Mouse (Mus musculus): Measurements from ENCODE around the gene Gm47289.

Gm47289 gene

DNA sequence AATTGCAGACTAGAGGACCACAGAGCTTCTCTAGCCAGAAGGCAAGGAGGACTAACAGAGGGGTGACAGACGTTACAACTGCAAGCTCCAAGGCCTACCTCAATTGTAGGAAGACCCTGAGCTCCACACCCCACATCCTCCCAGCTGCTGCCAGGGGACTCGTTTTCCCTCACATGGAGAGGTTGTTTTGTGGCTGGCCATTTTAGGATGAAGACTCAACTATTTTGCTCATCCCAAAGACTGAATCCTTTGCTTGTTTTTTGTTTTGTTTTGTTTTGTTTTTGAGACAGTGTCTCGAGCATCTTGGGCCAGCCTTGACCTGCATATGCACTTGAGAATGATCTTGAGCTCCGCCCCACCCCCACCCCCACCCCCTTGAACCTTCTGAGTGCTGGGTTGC is at the start of gene Gm47289:
Gene Gm47289, plus strand, starts transcription at position 301 of the 400 bp plus-strand sequence.
- in situ Hi-C loops (cut with MboI, MseI) = no loop called here

DNA sequence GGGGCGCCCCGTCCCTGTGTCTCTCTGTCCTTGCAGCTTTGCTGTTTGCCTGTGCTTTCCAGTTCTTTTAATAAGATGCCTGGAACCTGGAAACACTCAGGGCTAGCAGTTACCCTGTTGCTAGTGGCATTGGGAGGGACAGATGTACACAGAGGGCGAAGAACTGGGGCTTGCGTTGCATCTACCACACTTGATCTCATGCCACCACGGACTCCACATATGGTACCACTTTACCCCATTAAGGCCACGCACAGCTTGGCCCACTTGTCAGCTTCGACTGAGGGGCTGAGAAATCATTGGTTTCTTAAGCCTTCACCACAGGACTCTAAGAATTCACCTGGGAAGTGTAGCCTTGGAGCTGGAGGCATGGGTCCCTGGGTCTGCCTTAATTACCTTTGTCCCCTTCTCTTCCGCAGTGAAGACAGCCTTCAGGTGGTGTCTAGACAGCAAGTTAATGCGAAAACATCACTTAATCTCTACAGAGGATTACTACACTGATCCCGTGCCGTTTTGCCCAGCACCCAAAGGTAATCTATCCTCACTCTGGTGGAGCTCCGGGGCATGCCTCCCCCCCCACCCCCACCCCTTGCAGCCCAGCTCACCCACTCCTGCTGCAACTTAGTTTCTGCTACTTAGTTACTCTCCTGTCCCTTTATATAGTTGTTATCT is 49.1 kb upstream of the Gm47289 start:
- in situ Hi-C loops (cut with MboI, MseI) = loop anchor here (5.0 to 10.0 kb wide), 2 partner anchors 165 to 247 kb away; partner anchors contain the start of gene Xylb

DNA sequence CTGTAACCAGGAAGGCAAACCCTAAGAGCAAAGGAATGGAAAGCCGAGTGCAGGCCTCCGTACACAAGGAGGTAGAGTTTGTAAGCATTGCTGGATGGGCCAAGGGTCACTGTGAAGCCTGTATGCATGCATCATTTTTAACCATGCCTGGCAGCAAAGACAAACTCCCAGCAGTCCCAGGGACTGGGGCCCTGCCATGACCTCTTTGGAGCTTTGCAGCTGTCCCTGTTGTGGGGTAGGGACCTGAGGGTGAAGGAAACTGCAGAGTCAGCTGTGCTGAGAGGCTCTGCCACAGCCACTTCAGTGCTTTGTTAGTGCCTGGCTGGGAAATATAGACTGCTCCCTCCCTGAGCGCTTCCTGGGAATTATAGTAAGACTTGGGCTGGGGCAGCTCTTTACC is 48.3 kb upstream of the Gm47289 start:
- in situ Hi-C loops (cut with MboI, MseI) = no loop called here

DNA sequence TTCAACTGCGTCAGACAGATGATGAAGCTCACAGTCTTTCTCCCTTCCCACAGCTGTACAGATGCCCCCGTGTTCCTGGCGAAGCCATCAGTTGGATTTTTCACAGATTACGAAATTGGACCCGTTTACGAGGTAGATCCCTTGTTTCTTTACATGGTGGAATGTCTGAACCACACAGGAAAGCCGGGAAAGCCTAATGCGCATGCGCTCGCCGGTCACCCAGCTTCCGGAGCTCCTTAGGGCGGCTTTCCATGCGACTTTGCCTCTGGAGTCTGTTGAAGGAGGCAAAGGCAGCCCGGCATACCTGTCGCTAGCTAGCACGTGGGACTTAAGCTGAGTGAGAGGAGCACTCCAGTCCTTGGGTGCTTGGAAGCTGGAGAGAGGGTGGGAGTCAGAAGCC is 44.0 kb upstream of the Gm47289 start:
- in situ Hi-C loops (cut with MboI, MseI) = no loop called here

DNA sequence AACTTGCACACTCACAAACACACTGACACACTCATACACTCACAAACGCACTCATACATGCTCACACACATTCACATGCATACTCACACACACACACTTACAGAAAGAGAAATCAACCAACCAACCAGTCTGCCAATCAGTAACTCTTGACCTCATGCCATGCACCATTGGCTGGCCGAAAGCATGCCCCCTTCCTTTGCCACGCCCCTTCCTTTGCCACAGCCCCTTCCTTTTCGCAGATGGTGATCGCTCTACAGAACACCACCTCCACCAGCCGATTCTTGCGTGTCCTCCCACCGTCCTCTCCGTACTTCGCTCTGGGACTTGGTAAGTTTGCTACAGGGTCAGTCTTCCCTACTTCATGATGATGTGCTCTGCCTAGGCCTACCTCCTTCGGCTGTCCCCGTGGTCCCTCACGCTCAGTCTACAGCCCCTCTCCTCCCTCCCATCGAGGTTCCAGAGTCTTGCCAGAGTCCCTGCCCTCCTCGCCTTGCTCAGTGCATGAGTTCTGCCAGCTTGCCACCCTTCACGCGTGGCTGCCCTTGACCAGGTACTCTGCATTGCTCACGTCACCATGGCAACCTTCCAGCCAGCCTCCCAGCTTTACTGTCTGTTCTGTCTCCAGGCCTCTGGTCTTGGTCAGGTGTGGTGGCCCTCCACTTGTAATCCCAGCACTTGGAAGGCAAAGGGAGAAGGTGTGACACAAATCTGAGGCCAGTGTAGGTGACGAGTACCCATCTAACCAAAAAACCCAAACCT is 39.4 kb upstream of the Gm47289 start:
- in situ Hi-C loops (cut with MboI, MseI) = no loop called here

DNA sequence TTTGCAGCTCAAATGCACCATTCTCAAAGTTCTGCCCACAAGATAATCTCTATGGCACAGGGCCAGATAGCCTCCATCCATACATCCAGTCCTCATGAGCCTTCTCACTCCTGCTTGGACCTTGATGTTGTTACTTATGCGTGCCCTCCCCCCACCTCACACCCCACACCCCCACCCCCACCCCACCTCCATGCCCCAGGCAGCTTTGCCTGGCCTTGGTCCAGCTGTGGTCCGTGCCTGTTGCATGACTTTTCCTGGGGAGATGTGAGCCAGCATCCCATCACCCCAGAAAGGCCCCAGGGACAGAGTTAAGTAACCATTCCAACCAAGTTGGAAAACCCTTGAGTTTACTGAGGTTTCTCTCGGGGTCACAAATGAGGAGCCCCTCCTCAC is 38.8 kb upstream of the Gm47289 start:
- in situ Hi-C loops (cut with MboI, MseI) = no loop called here

DNA sequence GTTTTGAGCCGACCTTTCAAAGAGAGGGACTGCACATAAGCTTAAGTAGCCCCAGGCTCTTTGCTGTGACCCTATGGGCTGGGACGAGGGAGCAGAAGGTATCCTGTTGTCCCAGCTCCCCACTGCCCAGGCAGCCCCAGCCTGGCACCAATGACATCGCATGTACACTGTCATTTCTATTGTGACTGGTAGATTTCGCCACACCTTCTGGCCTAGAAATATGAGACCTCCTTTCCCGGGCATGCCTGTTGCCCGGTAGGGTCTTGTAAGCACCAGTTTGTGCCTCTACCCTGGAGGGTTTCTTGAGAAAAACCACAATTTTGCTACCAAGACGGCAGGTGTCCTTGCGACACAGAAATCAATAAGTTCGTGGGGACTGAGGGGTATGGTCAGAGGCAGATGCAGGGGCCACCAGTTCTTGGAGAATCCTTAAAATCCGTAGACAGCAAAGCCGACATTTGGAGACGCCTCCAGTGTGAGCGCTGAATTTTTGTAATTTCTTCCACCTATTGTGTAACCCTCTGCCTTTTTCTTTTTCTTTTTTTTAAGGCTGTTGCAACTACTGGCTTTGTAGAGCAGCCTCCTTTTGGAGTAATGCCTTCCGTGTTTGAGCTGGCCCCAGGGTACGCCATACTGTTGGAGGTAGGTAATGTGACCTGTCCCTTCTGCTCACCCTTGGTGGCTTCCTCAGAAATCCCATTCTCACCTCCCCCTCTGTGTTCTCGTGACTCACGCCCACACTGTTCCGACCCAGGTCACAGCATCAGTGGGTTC is 36.2 kb upstream of the Gm47289 start:
- in situ Hi-C loops (cut with MboI, MseI) = no loop called here

DNA sequence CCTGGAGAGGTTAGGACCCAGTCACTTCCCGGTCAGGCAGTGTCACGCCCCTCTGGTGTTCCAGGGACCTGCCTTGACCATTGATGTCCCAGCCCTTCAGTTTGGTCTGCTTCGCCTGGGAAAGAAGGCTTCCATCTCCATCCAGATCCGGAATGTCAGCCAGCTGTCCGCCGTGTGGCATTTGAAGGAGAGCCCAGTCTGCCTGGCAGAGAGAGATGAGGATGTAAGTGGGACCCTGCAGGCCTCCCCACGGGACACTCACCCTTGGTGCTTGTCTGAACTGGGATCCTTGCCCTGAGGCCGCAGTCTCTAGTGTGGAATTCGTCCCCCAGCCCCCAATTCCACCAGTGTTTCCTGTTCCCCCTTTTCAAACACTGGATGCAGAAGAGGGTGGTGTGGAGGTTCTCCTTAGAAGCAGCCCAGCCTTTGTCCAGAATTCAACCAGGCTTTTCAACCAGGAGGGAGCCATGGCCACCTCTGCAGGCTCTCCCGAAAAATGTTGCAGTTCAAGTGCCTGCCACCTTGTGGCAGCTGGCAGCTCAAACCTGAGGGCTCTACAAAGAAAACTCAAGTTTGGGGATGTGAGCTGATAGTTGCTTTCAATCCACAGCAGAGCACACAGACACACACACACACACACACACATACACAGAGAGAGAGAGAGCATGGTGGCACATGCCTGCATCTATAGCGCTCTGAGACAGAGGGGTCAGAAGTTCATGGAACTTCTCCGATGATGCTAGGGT is 30.4 kb upstream of the Gm47289 start:
- in situ Hi-C loops (cut with MboI, MseI) = no loop called here

DNA sequence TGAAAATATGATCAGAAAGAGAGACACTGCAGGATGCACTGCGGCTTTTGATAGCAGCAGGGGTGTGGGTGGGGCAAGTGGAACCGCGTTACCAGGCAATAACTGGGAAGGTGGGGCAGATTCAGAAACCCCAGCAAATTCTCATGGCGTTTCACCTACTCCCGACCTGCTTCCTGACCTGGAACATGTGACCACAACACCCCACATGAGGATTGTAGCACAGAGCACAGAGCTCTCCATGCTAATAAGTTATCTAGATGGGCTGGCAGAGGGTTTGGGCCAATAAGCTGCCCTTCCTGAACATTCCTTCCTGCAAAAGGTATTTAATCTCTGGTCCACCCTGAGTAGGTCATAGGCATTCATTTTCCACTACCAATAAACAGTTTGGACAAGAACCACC is 28.3 kb upstream of the Gm47289 start:
- in situ Hi-C loops (cut with MboI, MseI) = no loop called here

DNA sequence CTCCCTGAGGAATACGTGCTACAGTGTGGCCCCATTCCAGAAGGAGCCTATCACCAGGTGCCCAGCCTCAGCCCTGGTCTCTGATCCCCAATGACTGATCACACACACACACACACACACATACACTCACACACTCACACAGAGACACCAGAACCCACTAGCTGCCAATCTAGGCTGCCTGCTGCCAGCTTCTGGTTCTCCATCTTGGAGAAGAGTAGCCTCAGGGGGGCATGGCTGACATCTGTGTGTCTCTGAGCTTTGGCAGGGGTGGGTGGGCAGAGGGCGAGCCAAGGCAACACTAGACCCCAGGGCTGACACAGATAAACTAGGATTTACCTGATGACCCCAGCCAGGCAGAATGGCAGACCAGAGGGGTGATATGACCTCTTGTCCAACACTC is 20.1 kb upstream of the Gm47289 start:
- in situ Hi-C loops (cut with MboI, MseI) = no loop called here

DNA sequence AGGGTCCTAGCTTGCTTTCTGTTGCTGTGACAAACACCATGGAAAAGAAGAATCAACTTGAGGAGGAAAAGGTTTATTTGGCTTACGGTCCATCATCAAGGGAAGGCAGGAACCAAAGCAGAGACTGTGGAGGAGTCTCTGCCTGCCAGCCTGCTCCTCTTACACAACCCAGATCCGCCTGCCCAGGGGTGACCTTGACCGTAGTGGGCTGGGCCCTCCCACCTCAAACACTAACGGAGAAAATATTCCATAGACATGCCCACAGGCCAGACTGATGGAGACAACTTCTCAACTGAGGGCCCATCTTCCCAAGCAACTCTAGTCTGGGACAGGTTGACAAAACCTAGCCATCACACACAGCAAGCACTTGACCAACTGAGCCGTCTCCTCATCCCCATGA is 16.9 kb upstream of the Gm47289 start:
- in situ Hi-C loops (cut with MboI, MseI) = loop anchor here (5.0 kb wide), 1 partner anchor 50 kb away; no protein-coding TSS in a partner anchor

DNA sequence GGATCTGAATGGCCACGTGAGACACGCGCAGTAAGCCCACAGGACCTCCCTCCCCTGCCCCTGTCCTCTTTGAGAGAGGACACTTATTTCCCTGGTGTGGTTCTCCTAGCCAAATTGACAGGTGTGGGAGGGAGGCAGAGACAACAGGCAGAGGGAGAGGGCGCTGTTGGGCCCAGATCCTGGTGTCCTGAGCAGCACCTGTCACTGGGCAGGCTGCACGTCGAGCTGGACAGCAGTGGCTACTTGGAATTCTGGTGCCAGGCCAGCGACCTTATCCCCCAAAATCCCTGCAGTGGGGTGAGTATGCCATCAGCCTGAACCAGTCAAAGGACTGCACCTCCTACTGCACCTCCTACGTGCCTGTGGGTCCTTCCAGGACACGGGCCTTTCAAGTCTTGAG is 15.6 kb upstream of the Gm47289 start:
- in situ Hi-C loops (cut with MboI, MseI) = loop anchor here (5.0 kb wide), 1 partner anchor 49 kb away; no protein-coding TSS in a partner anchor

DNA sequence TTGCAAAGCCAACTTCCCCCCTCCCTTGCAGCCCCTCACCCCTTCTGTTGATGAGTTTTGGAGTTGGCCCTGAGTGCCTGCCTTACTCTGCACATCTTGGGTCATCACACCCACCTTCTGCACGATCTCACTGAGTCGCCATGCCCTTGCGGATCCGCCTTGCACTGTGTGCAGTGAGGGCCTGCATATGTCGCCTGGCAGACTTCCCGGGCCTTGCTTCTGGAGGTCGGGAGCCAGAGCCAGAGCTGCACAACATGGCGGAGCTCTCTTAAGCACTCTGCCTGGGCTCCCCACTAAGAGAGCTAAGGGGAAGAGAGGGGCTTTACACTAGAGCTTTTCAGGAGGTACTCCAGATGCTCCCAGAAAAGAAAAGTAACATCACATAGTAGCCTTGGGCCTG is 14.3 kb upstream of the Gm47289 start:
- in situ Hi-C loops (cut with MboI, MseI) = loop anchor here (5.0 kb wide), 1 partner anchor 48 kb away; no protein-coding TSS in a partner anchor

DNA sequence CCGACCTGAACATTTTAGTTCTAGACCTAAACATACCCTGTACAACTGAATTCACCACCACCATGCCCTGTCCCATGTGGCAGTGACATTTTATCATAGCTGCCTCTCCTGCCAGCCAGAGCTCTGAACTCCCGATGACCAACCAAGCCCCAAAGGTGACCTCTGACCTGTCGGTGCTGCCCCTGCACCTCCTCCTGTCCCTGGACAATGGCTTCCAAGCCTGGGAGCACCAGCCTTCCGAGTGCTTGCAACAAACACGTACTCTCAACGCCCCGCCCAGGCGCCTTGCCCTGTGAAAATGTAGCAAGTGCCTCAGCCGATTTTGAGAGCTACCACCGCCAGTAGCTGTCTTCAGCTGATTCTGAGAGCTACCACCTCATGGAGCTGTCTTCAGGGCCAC is 13.8 kb upstream of the Gm47289 start:
- in situ Hi-C loops (cut with MboI, MseI) = no loop called here

DNA sequence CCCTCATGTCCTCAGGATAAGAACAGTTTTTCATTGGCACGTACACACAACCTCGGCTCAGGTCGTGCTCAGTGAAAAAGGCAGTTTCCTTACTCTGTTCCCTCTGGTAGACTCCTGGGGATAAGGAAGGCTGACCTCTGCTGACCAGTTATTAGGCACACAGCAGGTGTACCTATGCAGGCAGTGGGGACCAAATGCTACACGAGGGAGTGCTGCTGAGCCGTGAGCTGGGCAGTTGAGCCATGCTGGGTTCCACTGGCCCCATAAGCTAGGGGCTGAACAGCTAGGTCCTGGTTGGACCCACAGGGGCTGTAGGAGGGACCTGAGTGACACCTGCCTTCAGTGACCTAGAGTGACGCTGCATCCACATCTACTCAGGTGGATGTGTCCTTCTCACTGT is 13.3 kb upstream of the Gm47289 start:
- in situ Hi-C loops (cut with MboI, MseI) = no loop called here

DNA sequence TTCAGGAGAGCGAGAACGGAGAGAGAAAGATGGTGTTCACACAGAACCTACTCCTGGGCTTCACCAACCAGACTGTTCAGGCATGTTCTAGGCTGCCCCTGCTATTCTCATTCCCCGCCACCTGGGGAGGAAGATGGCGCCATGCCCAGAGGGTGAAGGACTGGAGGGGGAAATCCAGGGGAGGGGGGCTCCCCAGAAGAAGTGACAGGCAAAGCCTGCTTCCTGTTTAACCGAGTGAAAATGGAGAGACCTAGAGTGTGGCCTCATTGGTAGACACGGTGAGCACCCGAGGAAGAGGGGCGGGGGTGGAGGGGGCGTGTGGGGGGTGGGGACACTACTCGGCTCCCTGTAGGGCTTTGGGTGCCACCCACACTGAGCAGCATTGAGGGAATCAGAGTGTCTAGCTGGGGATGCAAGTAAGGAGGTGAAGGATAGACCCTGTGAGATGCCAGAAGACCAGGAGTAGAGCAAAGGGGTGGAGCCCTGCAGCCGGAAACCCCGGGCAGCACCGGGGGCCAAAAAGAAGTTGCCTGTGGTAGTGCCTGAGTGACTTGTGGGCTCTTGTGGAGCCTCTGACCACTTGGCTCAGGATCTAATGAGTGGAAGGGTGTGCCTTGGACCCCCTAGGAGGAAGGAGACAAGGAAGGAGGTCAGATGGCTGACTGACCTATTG is 12.7 kb upstream of the Gm47289 start:
- in situ Hi-C loops (cut with MboI, MseI) = no loop called here

DNA sequence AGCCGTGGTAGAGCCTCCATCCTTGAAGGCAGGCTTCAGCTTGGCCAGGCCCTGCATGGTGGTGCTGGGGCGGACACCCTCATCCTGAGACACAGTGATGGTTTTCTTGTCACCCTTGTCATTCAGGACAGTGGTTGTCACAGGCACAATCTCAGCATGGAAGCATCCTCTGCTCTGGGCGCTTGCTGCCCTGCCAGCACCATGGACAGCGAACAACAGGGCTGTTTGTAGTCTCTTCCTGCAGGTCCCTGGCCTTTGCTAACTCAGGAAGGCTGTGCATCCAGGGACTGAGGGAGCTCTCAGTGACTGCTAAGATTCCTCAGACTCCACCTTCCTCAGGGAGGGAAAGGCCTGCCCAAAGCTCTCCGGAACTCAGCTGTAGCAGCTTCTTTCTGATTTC is 9.4 kb upstream of the Gm47289 start:
- in situ Hi-C loops (cut with MboI, MseI) = no loop called here

DNA sequence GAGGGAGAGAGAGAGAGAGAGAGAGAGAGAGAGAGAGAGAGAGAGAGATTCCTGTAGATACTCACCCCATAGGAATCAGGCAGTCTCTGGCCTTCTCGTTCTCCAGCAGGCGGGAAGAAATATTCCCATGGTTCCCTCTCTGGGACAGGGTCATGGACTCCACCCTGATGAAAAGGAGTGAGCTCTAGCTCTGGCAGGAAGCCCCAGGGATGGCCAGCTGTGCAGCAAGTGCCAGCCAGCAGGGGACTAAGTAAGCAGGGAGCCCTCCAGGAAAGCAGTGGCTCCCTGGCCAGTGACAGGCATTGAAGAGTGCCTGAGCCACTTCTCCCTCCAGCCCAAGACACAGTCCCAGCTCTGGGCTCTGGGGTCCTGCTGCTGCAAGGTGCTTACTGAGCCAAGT is 7.2 kb upstream of the Gm47289 start:
- in situ Hi-C loops (cut with MboI, MseI) = loop anchor here (5.0 kb wide), 1 partner anchor 196 kb away; no protein-coding TSS in a partner anchor

DNA sequence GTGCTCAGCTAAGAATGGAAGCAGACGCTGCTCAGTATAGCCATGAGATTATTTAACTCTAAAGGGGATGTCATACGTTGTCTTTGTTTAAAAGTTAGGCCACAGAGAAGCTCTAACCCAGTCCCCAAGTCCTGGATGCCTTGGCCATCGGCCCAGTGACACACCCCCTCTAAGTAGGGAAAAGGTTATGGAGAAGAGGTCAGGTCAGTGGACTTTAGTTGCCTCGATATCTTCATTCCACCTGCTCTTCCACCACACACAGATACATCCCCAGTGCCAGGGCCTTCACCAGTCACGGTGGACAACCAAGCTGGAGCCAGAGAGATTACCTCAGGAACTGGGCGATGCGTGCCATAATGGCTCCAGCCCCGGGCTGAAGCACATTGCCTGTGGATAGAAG is 3.5 kb upstream of the Gm47289 start:
- in situ Hi-C loops (cut with MboI, MseI) = no loop called here

DNA sequence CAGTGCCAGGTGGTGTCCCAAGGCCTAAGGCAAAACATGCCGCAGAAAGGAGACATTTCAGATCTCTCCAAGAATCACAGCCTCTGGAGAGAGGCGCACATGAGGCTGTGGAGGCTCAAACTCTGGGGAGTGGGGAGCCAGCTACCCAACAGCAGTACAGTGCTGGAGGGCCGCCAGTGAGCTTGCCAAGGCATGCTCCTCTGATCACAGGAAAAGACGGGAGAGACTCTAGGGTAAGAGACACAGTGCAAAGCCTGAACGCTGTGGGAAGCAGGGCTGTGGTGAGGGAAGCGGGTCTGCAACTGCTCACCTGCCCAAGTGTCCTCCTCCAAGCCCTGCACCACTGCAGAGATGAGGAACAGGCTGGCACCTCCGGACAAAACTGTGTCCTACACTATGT is 3.1 kb upstream of the Gm47289 start:
- in situ Hi-C loops (cut with MboI, MseI) = no loop called here

Data from T-helper 2 cell (primary cell).